ENCODE assay signal across 8 mouse cellular contexts in the genomic region with DNA sequence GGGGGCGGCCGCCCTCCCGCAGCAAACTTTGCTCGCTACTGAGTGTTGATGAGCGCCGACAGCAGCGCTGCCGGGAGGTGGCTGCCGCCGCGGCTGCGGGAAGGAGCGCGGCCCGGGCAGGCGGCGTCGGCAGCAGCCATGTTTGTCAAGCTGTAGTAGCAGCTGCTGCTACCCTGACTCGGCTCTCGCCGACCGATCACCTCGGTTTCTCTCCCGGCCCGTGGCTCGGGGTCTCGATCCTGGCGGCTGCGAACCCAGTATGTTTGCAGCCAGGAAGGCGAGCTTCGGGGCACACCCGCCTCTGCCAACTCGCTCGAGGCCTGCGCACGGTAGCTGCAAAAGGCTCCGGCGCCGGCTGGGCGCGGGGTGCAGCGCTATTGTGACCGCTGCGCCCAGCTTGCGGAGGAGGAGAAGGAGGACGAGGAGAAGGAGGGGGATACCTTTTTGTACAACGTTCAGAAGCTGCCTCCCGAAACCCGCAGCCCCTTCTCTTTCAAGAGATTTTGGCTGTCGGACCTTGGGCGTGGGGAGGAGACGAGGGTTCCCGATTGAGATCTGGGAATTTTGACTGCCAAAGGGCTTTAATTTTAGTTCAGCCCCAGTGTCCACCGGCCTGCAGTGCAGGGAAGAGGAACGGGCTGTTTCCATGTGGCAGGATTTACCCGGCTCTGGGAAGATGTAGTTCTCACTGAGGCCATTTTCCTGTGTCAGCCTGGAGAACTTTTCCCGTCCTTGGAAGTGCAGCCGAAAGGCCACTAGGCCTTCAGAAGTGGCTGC. TPM values are rescaled to one million over a fixed set of nuclear protein-coding genes. Genes with fewer than 3 reads are reported as not detected.
DNase-seq lines count a peak whose midpoint lies in the region; ATAC-seq and TF ChIP-seq lines count a peak whose summit lies in the region.

No protein-coding gene starts in this region.

- peak overlapping the region; percentile 85 for H3K4me3 ChIP-seq in embryonic facial prominence, embryonic 10.5 days
- H3K4me3 ChIP-seq in limb, embryonic 14.5 days (replicated peaks; ENCODE audit: low read length) = peak overlapping the region; percentile 54
- H3K4me3 ChIP-seq in testis, adult 2 months (ENCODE audit: control insufficient read depth, low read depth, low read length) = peak overlapping the region; percentile 87

- TF ChIP-seq POLR2A in limb, embryonic 14.5 days (IDR thresholded peaks at IDR 0.05; ENCODE audit: borderline replicate concordance, extremely low read depth, insufficient read depth, insufficient read length) = no peak
- no peak for TF ChIP-seq POLR2A in testis, adult 2 months (IDR thresholded peaks at IDR 0.05; ENCODE audit: control insufficient read depth, low read depth, low read length)

- TF ChIP-seq CTCF in testis, adult 2 months (IDR thresholded peaks at IDR 0.05; ENCODE audit: control insufficient read depth, insufficient read depth, insufficient replicate concordance, low read depth, low read length) = no peak

- H3K27me3 ChIP-seq in embryonic facial prominence, embryonic 10.5 days (replicated peaks; ENCODE audit: low read depth, poor library complexity, severe bottlenecking) = 0 out of 2 replicates have a peak, but pooled peaks cover 5% of the 10 kb centered on the region
- H3K27me3 ChIP-seq in limb, embryonic 14.5 days (ENCODE audit: control insufficient read depth, insufficient read depth, low read length) = no peaks in the 10 kb centered on the region
- H3K27me3 ChIP-seq in testis, adult 2 months (ENCODE audit: control insufficient read depth, insufficient read depth, low read length) = no peaks in the 10 kb centered on the region

- peak overlapping the region; percentile 95 for H3K9ac ChIP-seq in limb, embryonic 14.5 days (ENCODE audit: low read depth, low read length, severe bottlenecking)

- no peaks in the 10 kb centered on the region for H3K9me3 ChIP-seq in embryonic facial prominence, embryonic 10.5 days
- no peaks in the 10 kb centered on the region for H3K9me3 ChIP-seq in limb, embryonic 14.5 days (ENCODE audit: control insufficient read depth, low read length)

- ATAC-seq in limb, embryonic 14.5 days (ENCODE audit: low FRiP score, low read depth) = no peak

- H3K27ac ChIP-seq in embryonic facial prominence, embryonic 10.5 days (replicated peaks) = peak overlapping the region; percentile 99
- peak overlapping the region; percentile 99 for H3K27ac ChIP-seq in limb, embryonic 14.5 days (replicated peaks; ENCODE audit: low read depth, low read length)
- H3K27ac ChIP-seq in testis, adult 2 months (ENCODE audit: control insufficient read depth, insufficient read depth, low read depth, low read length) = peak overlapping the region; percentile 91

- H3K36me3 ChIP-seq in embryonic facial prominence, embryonic 10.5 days (replicated peaks) = peaks cover 44% of the 10 kb centered on the region
- peaks cover 44% of the 10 kb centered on the region for H3K36me3 ChIP-seq in limb, embryonic 14.5 days (ENCODE audit: control insufficient read depth, insufficient read depth, low read length)
- H3K36me3 ChIP-seq in testis, adult 2 months (ENCODE audit: control insufficient read depth, insufficient read depth, low read length) = peaks cover 3% of the 10 kb centered on the region

- WGBS in embryonic facial prominence, embryonic 10.5 days = under 1% methylated on average over 58 of the region's 58 CpGs
- 1% methylated on average over 55 of the region's 58 CpGs for WGBS in limb, embryonic 14.5 days

- DNase-seq in urinary bladder, adult 18-20 months (ENCODE audit: low spot score in 2 of 2) = peak; percentile 37 to 83
- no peak for DNase-seq in urinary bladder, postnatal 10 days (ENCODE audit: low spot score)
- DNase-seq in embryonic facial prominence, embryonic 10.5 days (ENCODE audit: low spot score) = peak; percentile 80
- peak; percentile 97 for DNase-seq in heart, adult 11 months
- peak; percentile 88 for DNase-seq in kidney, adult 18-20 months
- DNase-seq in limb, embryonic 14.5 days (ENCODE audit: low spot score) = peak; percentile 52
- DNase-seq in neural tube, embryonic 10.5 days (ENCODE audit: extremely low spot score, low spot score) = peak; percentile 87

- peak overlapping the region; percentile 93 for H3K4me2 ChIP-seq in limb, embryonic 14.5 days (replicated peaks; ENCODE audit: low read depth, low read length, severe bottlenecking)

- H3K4me1 ChIP-seq in embryonic facial prominence, embryonic 10.5 days = peaks cover 62% of the 10 kb centered on the region
- H3K4me1 ChIP-seq in limb, embryonic 14.5 days (ENCODE audit: control insufficient read depth, insufficient read depth, low read length) = peaks cover 40% of the 10 kb centered on the region
- peaks cover 10% of the 10 kb centered on the region for H3K4me1 ChIP-seq in testis, adult 2 months (ENCODE audit: control insufficient read depth, insufficient read depth, low read length)

RNA-seq across cellular contexts. Expression of a gene that starts 3.0 kb away (rescaled TPM):
- 71.9 and 72.5 TPM in 2 replicates for polyA plus RNA-seq in embryonic facial prominence, embryonic 10.5 days (2016; fragmentation: Nextera tagmentation; extraction: Ambion mirVana)
- polyA plus RNA-seq in limb, embryonic 14.5 days (2012; rRNA removed) = 40.0 and 41.6 TPM in 2 replicates
- 65.8 and 66.5 TPM in 2 replicates for polyA plus RNA-seq in limb, embryonic 14.5 days (2014; fragmentation: Nextera tagmentation; extraction: Ambion mirVana)
- 9.0 and 9.5 TPM in 2 replicates for polyA plus RNA-seq in testis, adult 2 months (2012; rRNA removed)
